Mouse (Mus musculus): ENCODE data around the gene Taf8. TPM values are rescaled to one million over a fixed set of nuclear protein-coding genes. Genes with fewer than 3 reads are reported as not detected.

Gene Taf8
- polyA plus RNA-seq, 1 experiment from 2014 or later, result 18.0 TPM

DNA sequence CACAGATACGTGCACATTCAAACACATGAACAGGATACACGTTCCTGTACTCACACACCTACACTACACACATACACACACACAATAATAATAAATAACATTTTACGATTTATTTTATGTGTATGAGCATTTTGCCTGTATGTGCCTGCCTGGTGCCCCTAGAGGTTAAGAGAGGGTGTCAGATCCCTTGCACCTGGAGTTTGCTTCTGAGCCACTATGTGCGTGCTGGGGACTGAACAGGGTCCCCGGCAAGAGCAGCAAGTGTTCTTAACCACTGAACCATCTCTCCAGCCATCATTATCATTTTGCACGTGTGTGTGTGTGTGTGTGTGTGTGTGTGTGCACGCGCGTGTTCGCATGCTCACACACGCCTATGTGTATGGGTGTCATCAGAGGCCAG is 27.5 kb upstream of the Taf8 start:
- Histone ChIP-seq H3K27me3 (replicated peaks) (no peaks in the 10 kb centered on the region), H3K36me3 (no peaks in the 10 kb centered on the region), H3K4me3 (no peak overlapping the region), H3K9ac (no peak overlapping the region), H3K27ac (0 out of 2 replicates have a peak overlapping the region, but pooled peaks have one; percentile 99), H3K4me2 (no peak overlapping the region), H3K9me3 (replicated peaks) (no peaks in the 10 kb centered on the region), H3K4me1 (peaks cover 82% of the 10 kb centered on the region)
- 91% methylated on average over 11 of the region's 11 CpGs for WGBS (ENCODE audit: insufficient replicate concordance)
- ATAC-seq, result no peak

GRCm38 (mm10) chr17:47528919-47529318 is 26.8 kb upstream of the Taf8 start:
- 74% methylated on average over 8 of the region's 8 CpGs for WGBS (ENCODE audit: insufficient replicate concordance)
- peaks cover 82% of the 10 kb centered on the region for H3K4me1 ChIP-seq

DNA sequence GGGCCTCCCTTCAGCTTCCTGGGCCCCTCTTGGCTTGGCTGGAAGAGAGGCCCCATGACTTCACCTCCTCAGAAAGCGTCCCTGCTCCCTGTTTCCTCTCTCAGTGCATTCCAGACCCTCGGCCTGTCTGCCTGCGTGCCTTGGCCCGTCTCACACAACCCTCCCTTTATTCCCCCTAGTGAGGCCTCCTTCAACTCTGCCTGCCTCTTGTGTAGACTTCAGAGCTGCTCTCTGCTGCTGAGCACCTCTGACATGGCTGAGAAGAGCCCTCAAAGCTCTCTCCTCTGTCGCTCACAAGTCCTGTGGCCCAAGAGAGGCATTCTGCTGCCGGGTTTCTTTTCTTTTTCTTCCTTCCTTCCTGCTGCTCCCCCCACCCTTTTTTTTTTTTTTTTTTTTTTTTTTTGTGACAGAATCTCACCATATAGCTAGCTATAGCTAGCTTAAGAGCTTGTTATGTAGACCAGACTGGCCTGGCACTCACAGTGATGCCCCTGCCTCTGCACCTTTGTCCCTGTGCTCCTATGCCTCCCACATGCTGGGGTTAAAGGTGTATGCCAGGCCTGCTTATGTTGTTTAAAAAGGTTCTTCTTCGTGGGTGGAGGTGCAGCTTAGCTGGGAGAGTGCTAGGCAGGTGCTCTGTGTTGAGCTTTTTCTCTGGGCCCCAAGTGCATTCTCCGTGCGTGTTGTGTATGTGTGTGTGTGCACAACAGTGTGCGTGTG is 25.6 kb upstream of the Taf8 start:
- no peak for ATAC-seq
- Histone ChIP-seq H3K4me1 (peaks cover 82% of the 10 kb centered on the region), H3K36me3 (no peaks in the 10 kb centered on the region), H3K9ac (peak overlapping the region; percentile 64), H3K27me3 (replicated peaks) (no peaks in the 10 kb centered on the region), H3K4me3 (no peak overlapping the region), H3K4me2 (peak overlapping the region; percentile 32), H3K27ac (peak overlapping the region; percentile 86), H3K9me3 (replicated peaks) (no peaks in the 10 kb centered on the region)
- WGBS (ENCODE audit: insufficient replicate concordance), result 38% methylated on average over 10 of the region's 10 CpGs

More at GRCm38 (mm10) chr17:47528919-47529318, 26.8 kb upstream of the Taf8 start:
- no peak for ATAC-seq
- Histone ChIP-seq H3K9me3 (replicated peaks) (no peaks in the 10 kb centered on the region), H3K27ac (peak overlapping the region; percentile 86), H3K9ac (0 out of 2 replicates have a peak overlapping the region, but pooled peaks have one; percentile 64), H3K4me2 (no peak overlapping the region), H3K27me3 (replicated peaks) (no peaks in the 10 kb centered on the region), H3K36me3 (no peaks in the 10 kb centered on the region), H3K4me3 (no peak overlapping the region)

DNA sequence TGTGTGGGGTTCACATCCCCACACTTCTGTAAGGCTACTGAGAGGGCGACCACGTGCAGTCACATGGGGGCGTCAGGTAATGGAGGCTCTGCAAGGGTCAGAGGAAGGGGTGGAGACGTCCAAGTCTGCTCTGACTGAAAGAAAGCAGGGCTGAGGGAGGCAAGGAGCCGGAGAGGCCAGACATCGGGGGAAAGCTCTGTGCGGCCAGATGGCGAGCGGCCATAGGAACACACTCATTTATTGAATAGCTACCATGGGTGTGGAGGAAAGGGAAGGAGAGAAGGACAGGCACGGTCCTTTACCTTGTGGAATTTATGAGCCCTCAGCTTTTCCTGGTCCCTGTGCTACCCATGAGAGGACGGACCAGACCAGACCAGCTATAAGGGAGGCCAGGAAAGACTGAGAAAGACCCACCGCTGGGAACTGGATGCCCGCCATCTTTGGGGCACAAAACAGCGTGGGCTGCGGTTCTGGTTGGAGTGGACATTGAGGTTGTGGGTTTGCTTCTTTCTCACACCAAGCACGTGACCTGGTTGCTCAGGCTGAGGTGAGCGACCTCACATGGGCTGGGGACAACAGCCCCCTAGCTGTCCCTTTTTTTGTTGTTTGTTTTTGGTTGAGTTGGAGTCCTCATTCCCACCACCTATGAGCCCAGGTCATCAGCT is 24.9 kb upstream of the Taf8 start:
- peaks cover 82% of the 10 kb centered on the region for H3K4me1 ChIP-seq
- WGBS (ENCODE audit: insufficient replicate concordance), result 78% methylated on average over 17 of the region's 17 CpGs
- no peaks in the 10 kb centered on the region for H3K36me3 ChIP-seq
- H3K27me3 ChIP-seq (replicated peaks), result no peaks in the 10 kb centered on the region
- no peak overlapping the region for H3K4me3 ChIP-seq
- H3K4me2 ChIP-seq, result peak overlapping the region; percentile 32
- H3K9me3 ChIP-seq (replicated peaks), result no peaks in the 10 kb centered on the region
- peak overlapping the region; percentile 64 for H3K9ac ChIP-seq
- no peak for ATAC-seq
- H3K27ac ChIP-seq, result peak overlapping the region; percentile 86

GRCm38 (mm10) chr17:47524991-47525390 is 22.9 kb upstream of the Taf8 start:
- H3K27ac ChIP-seq, result peak overlapping the region; percentile 99
- H3K27me3 ChIP-seq (replicated peaks), result no peaks in the 10 kb centered on the region
- no peak for ATAC-seq
- H3K4me2 ChIP-seq, result no peak overlapping the region
- no peak overlapping the region for H3K4me3 ChIP-seq
- H3K4me1 ChIP-seq, result peaks cover 87% of the 10 kb centered on the region
- 0 out of 2 replicates have a peak overlapping the region, but pooled peaks have one; percentile 5 for H3K9ac ChIP-seq
- no peaks in the 10 kb centered on the region for H3K36me3 ChIP-seq
- H3K9me3 ChIP-seq (replicated peaks), result no peaks in the 10 kb centered on the region
- WGBS (ENCODE audit: insufficient replicate concordance), result 85% methylated on average over 6 of the region's 6 CpGs

DNA sequence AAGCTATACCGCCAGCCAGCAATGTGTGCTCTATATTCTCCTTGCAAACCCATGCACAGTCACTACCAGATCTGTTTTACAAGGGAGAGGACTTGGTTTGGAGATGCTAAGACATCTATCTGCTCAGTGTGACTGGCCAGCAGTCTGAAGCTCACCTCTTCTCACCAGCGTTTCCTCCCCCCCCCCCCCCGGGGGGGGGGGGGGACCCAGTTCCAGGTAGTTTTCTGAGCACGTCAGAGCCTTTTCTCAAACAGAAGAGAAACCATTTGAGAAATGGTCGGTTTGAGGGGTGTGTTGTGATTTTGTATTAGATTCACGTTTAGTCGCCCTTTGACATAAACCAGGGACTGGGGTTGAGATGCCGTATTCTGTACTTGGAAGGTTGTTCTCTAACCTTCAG is 22.0 kb upstream of the Taf8 start:
- no peak for ATAC-seq
- Histone ChIP-seq H3K4me3 (no peak overlapping the region), H3K9ac (peak overlapping the region; percentile 80), H3K27ac (peak overlapping the region; percentile 99), H3K4me2 (peak overlapping the region; percentile 85), H3K27me3 (replicated peaks) (no peaks in the 10 kb centered on the region), H3K4me1 (peaks cover 88% of the 10 kb centered on the region), H3K36me3 (no peaks in the 10 kb centered on the region), H3K9me3 (replicated peaks) (no peaks in the 10 kb centered on the region)
- WGBS (ENCODE audit: insufficient replicate concordance), result 66% methylated on average over 8 of the region's 8 CpGs

DNA sequence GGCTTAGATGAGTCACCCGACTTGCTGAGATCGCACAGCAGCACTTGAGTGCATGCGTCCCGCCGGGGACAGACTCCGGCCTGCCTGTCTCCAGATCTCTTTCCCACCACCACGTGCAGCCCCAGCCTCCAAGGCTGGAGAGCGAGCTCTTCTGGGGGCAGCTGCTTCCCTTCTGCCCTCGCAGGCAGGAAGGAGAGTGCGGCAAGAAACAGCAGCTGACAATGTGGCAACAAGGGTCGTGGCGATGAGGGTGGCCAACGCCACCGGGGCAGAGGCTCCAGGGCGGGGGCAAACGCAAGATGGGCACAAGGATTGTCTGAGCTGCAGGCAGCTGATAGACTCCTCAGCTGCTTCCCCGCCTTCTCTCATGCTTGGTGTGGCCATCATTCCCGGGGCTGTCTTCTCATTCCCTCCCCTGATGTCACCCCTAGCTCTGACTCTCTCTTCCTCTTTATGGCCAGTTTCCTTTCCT is 21.2 kb upstream of the Taf8 start:
- Histone ChIP-seq H3K27me3 (replicated peaks) (no peaks in the 10 kb centered on the region), H3K4me1 (peaks cover 88% of the 10 kb centered on the region), H3K4me2 (peak overlapping the region; percentile 85), H3K36me3 (no peaks in the 10 kb centered on the region), H3K4me3 (peak overlapping the region; percentile 21; the same call in 1 of the 2 replicates), H3K9ac (peak overlapping the region; percentile 80), H3K27ac (peak overlapping the region; percentile 99), H3K9me3 (replicated peaks) (no peaks in the 10 kb centered on the region)
- 14% methylated on average over 18 of the region's 18 CpGs for WGBS (ENCODE audit: insufficient replicate concordance)
- ATAC-seq, result peak; percentile 74

DNA sequence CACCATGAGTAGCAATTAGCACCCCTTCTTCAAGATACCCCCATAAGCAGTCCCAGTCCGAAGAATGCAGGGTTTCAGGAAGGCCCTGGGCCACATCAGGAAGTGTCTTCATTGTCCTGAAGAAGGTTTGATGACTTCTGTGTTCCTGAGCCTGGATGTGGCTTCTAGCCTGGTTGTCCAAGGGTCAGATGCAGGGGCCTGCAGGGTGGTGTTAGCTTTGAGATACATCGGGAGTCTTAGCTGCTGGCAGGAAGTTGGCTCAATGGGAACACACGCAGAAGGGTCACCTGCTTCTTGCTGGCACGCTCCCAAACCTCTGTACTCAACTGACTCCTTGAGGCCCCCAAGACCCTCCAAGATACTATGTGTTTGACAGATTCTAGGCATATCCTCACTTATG is 20.4 kb upstream of the Taf8 start:
- Histone ChIP-seq H3K9ac (peak overlapping the region; percentile 80), H3K9me3 (replicated peaks) (no peaks in the 10 kb centered on the region), H3K27me3 (replicated peaks) (no peaks in the 10 kb centered on the region), H3K4me1 (peaks cover 88% of the 10 kb centered on the region), H3K4me3 (no peak overlapping the region), H3K4me2 (peak overlapping the region; percentile 85), H3K36me3 (no peaks in the 10 kb centered on the region), H3K27ac (peak overlapping the region; percentile 99)
- WGBS (ENCODE audit: insufficient replicate concordance), result 45% methylated on average over 4 of the region's 4 CpGs
- no peak for ATAC-seq

- Histone ChIP-seq H3K4me3 (peak overlapping the region; percentile 52), H3K27me3 (replicated peaks) (no peaks in the 10 kb centered on the region), H3K4me1 (peaks cover 80% of the 10 kb centered on the region), H3K27ac (peak overlapping the region; percentile 99), H3K36me3 (no peaks in the 10 kb centered on the region), H3K9me3 (replicated peaks) (no peaks in the 10 kb centered on the region), H3K9ac (peak overlapping the region; percentile 80), H3K4me2 (peak overlapping the region; percentile 85)
- ATAC-seq, result peak; percentile 92
- WGBS (ENCODE audit: insufficient replicate concordance), result 2% methylated on average over 17 of the region's 17 CpGs
Observed at GRCm38 (mm10) chr17:47521551-47522258, 19.6 kb upstream of the Taf8 start.

- Histone ChIP-seq H3K4me1 (peaks cover 82% of the 10 kb centered on the region), H3K27me3 (replicated peaks) (no peaks in the 10 kb centered on the region), H3K4me3 (no peak overlapping the region), H3K27ac (peak overlapping the region; percentile 72), H3K9ac (0 out of 2 replicates have a peak overlapping the region, but pooled peaks have one; percentile 24), H3K36me3 (0 out of 2 replicates have a peak, but pooled peaks cover 5% of the 10 kb centered on the region), H3K9me3 (replicated peaks) (no peaks in the 10 kb centered on the region), H3K4me2 (no peak overlapping the region)
- no peak for ATAC-seq
- WGBS (ENCODE audit: insufficient replicate concordance), result 50% methylated on average over 8 of the region's 8 CpGs
Observed at GRCm38 (mm10) chr17:47518205-47518604, 16.1 kb upstream of the Taf8 start.

DNA sequence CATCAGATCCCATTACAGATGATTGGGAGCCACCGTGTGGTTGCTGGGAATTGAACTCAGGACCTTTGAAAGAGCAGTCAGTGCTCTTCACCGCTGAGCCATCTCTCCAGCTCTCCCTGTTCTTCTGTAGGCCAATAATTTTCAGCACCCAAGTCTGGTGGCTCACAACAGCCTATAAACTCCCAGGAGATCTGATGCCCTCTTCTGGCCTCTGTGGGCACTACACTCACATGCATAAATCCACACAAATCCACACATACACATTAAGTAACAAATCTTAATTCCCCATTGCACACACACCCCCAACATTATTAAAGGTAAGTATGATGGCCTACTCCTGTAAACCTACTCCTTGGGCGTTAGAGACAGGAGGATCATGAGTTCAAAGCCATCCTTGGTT is 14.1 kb upstream of the Taf8 start:
- peaks cover 82% of the 10 kb centered on the region for H3K4me1 ChIP-seq

More for the DNA sequence above, 14.1 kb upstream of the Taf8 start:
- no peak for ATAC-seq
- no peak overlapping the region for H3K27ac ChIP-seq
- no peak overlapping the region for H3K9ac ChIP-seq
- H3K9me3 ChIP-seq (replicated peaks), result no peaks in the 10 kb centered on the region
- 0 out of 2 replicates have a peak, but pooled peaks cover 5% of the 10 kb centered on the region for H3K36me3 ChIP-seq
- 93% methylated on average over 3 of the region's 3 CpGs for WGBS (ENCODE audit: insufficient replicate concordance)
- no peak overlapping the region for H3K4me3 ChIP-seq
- no peak overlapping the region for H3K4me2 ChIP-seq
- H3K27me3 ChIP-seq (replicated peaks), result no peaks in the 10 kb centered on the region

All from liver, embryonic 12.5 days (tissue).